Mouse (Mus musculus) liver, postnatal 0 days (tissue): ENCODE results near the gene Lenep.

Experiments
- CTCF ChIP-seq: sonication (generic); IDR thresholded peaks from 2 replicates; pipeline ENCODE4 v1.5.1; 2016; ENCODE audit warnings: antibody characterized with exemption, low read depth
- EP300 ChIP-seq: IDR thresholded peaks from 2 replicates; pipeline ENCODE4 v1.6.1; 2016; ENCODE audit warnings: antibody characterized with exemption, low read depth, mild to moderate bottlenecking

DNA sequence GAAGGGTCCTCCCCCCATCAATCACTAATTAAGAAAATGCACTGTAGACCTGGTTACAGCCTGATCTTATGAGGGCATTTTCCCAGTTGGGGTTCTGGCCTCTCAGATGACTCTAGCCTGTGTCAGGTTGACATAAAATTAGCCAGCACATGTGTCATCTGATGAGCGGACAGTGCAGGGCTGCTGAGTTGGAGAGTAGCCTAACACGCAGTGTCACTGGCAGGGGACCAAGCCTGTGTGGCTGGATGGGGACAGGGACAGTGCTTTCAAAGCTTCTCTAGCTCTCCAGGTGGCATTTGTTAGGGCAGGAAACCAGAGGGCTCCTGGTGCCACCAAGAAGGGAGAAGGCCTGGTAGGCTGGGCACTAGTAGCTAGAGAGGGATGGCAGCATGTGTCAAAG lies 38.1 kb upstream of the Lenep start:
- TF ChIP-seq CTCF = no peak
- no peak for TF ChIP-seq EP300
